Mouse (Mus musculus): ENCODE results near the gene Klk1b4. TPM values are rescaled to one million over a fixed set of nuclear protein-coding genes. Genes with fewer than 3 reads are reported as not detected.
A peak's percentile ranks its signal among the peaks of the same experiment; 100 is the strongest.
"Not testable (repeated sequence)": the region's sequence is repeated elsewhere in the genome, so short reads cannot be mapped to it uniquely, and the experiment has no call there.

Gene Klk1b4
- polyA plus RNA-seq (2016; fragmentation: Nextera tagmentation; extraction: Ambion mirVana) = not detected in 2 replicates

GRCm38 (mm10) chr7:44207135-44207534, at the start of gene Klk1b4:
TSS of gene Klk1b4 (plus strand) at chr7:44207435.
- not testable (repeated sequence) for DNase-seq (ENCODE audit: low spot score)
- 60% methylated on average over 3 of the region's 3 CpGs for WGBS

DNA sequence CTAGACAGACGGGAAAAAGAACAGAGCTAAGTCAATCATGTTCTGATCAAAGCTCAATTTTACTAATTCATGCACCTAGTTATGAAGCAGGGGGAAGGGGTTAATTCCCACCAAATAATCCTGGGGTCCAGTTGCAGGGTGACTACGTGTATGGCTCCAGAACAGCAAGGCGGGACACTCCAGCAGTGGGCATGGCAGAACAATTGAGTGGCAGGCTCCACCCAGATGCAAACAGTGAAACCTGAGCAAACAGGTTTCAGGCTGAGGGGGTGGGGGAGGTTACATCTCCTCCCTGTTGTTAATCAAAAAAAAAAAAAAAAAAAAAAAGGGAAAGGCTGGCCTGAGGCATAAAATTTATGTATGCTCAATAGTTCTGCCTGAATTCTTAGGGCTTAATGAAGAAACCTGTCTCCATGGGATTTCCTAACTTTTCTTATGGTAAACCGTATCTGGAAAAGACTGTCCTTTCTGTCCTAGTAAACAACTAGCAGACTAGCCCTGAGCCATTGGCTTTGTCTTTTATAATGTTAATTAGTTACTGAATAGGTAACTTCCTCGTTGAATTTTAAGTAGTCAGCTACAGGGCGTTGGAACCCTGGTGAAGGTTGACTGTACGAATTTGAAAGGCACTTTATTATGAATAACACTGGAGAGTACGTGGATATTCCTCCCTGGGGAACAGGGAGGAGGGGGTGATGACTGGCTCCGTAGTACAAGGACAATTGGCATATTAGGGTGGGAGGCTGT, 27.8 kb upstream of the Klk1b4 start:
- Histone ChIP-seq H3K27me3 (replicated peaks; ENCODE audit: low read depth, poor library complexity, severe bottlenecking) (no peaks in the 10 kb centered on the region), H3K36me3 (replicated peaks) (no peaks in the 10 kb centered on the region), H3K4me1 (no peaks in the 10 kb centered on the region), H3K9me3 (no peaks in the 10 kb centered on the region), H3K27ac (replicated peaks) (no peak overlapping the region), H3K4me3 (no peak overlapping the region)
- WGBS = 73% methylated on average over 9 of the region's 9 CpGs
- no peak for DNase-seq (ENCODE audit: low spot score)

More at GRCm38 (mm10) chr7:44207135-44207534, at the start of gene Klk1b4:
- not testable (repeated sequence) for H3K36me3 ChIP-seq (replicated peaks); H3K4me1 ChIP-seq; H3K4me3 ChIP-seq; H3K9me3 ChIP-seq; H3K27me3 ChIP-seq (replicated peaks; ENCODE audit: low read depth, poor library complexity, severe bottlenecking); H3K27ac ChIP-seq (replicated peaks)

DNA sequence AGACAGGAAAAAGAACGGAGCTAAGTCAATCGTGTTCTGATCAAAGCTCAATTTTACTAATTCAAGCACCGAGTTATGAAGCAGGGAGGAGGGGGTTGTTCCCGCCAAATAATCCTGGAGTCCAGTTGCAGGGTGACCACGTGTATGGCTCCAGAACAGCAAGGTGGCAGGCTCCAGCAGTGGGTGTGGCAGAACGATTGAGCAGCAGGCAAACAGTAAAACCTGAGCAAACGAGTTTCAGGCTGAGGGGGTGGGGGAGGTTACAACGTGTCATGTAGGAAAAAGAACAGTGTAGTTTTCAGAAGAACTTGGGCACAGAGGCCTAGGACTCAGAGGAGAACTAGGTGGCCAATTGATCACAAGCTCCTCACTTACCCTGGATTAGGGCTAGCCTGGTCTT, 20.7 kb upstream of the Klk1b4 start:
- DNase-seq (ENCODE audit: low spot score) = peak; percentile 4
- H3K4me1 ChIP-seq; H3K27ac ChIP-seq (replicated peaks); H3K4me3 ChIP-seq; H3K36me3 ChIP-seq (replicated peaks); H3K27me3 ChIP-seq (replicated peaks; ENCODE audit: low read depth, poor library complexity, severe bottlenecking); H3K9me3 ChIP-seq: not testable (repeated sequence)
- 70% methylated on average over 8 of the region's 8 CpGs for WGBS

DNA sequence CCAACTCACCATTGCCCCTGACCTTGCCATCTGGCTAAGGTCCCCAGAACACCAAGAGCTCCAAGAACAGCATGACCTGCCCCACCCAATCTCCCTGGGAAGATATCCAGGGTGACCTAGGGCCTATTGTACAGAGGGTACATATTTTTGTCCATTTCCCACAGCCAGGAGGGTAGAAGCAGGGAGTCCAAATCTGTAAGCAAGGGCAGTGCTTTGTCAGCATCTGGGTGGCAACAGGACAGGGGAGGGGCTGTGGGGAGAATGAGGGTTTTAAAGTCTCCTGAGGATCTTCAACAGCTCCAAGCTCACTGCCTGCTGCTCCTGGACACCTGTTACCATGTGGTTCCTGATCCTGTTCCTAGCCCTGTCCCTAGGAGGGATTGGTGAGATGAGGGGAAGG, 19.3 kb upstream of the Klk1b4 start, which contains the start of gene Klk1b24:
Gene Klk1b24 (plus strand): TSS at position 301 of the 400 bp plus-strand sequence.
- DNase-seq (ENCODE audit: low spot score); H3K4me3 ChIP-seq; H3K9me3 ChIP-seq: not testable (repeated sequence)

GRCm38 (mm10) chr7:44193466-44193865, 13.8 kb upstream of the Klk1b4 start:
- DNase-seq (ENCODE audit: low spot score); H3K36me3 ChIP-seq (replicated peaks); H3K4me1 ChIP-seq; H3K27ac ChIP-seq (replicated peaks); H3K4me3 ChIP-seq; H3K9me3 ChIP-seq; H3K27me3 ChIP-seq (replicated peaks; ENCODE audit: low read depth, poor library complexity, severe bottlenecking): not testable (repeated sequence)
- WGBS = 83% methylated on average over 1 of the region's 1 CpGs

More for the DNA sequence above, 19.3 kb upstream of the Klk1b4 start, which contains the start of gene Klk1b24:
- not testable (repeated sequence) for H3K36me3 ChIP-seq (replicated peaks); H3K27ac ChIP-seq (replicated peaks); H3K4me1 ChIP-seq; H3K27me3 ChIP-seq (replicated peaks; ENCODE audit: low read depth, poor library complexity, severe bottlenecking)

- no peaks in the 10 kb centered on the region for H3K4me1 ChIP-seq
- no peaks in the 10 kb centered on the region for H3K27me3 ChIP-seq (replicated peaks; ENCODE audit: low read depth, poor library complexity, severe bottlenecking)
- H3K27ac ChIP-seq (replicated peaks) = no peak within 1 kb of the TSS
- no peak for DNase-seq (ENCODE audit: low spot score)
- H3K9me3 ChIP-seq = no peaks in the 10 kb centered on the region
- no peak within 1 kb of the TSS for H3K4me3 ChIP-seq
- WGBS = 65% methylated on average over 3 of the region's 3 CpGs
- H3K36me3 ChIP-seq (replicated peaks) = no peaks in the 10 kb centered on the region
Measured at GRCm38 (mm10) chr7:44197891-44198290, 9.3 kb upstream of the Klk1b4 start, which contains the start of gene Klk1b3. TSS of gene Klk1b3 (plus strand) at chr7:44198191.

DNA sequence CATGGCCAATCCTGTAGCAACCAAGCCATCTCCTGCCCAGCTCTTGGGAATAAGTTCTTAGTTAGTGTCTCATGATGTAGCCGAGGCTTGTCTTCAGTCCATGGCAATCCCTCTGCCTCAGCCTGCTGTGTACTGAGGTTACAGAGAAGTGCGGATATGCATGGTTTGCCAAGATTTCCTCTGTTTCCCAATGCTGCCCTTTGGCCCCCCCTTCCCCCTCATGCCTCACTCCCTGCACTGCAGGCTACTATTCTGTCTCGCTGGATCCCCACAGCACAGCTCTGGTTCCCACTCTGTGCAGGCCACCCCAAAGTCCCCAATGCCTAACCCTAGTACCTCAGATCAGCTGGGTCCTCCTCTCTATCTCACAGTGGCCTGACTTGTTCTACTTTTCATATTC, 1.1 kb downstream of the Klk1b4 start:
- H3K27me3 ChIP-seq (replicated peaks; ENCODE audit: low read depth, poor library complexity, severe bottlenecking) = no peaks in the 10 kb centered on the region
- no peaks in the 10 kb centered on the region for H3K4me1 ChIP-seq
- no peak overlapping the region for H3K4me3 ChIP-seq
- no peaks in the 10 kb centered on the region for H3K9me3 ChIP-seq
- DNase-seq (ENCODE audit: low spot score) = no peak
- H3K36me3 ChIP-seq (replicated peaks) = no peaks in the 10 kb centered on the region
- 85% methylated on average over 3 of the region's 3 CpGs for WGBS
- H3K27ac ChIP-seq (replicated peaks) = no peak overlapping the region

DNA sequence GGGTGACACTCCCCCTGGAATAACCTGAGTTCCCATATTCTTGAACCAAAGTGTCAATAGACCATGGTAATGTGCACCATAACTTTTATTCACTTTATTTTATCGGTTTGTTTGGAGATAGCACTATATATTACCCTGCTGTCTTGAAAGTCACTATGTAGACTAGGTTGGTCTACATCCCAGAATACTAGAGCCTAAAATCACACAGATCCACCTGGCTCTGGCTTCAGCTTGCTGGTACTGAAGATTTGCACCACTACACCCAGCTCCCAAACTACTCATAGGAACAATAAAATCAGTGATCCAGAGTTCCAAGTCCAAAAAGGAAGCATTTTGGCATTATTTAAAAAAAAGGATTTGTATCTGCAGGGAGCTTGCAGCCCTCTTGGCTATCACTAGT, 8.4 kb downstream of the Klk1b4 start, which contains the start of gene Klk1b5:
Gene Klk1b5 (plus strand): TSS at position 301 of the 400 bp plus-strand sequence.
- WGBS = 78% methylated on average over 1 of the region's 1 CpGs
- Histone ChIP-seq H3K4me3 (no peak within 1 kb of the TSS), H3K9me3 (no peaks in the 10 kb centered on the region), H3K27me3 (replicated peaks; ENCODE audit: low read depth, poor library complexity, severe bottlenecking) (no peaks in the 10 kb centered on the region), H3K4me1 (no peaks in the 10 kb centered on the region), H3K36me3 (replicated peaks) (no peaks in the 10 kb centered on the region), H3K27ac (replicated peaks) (no peak within 1 kb of the TSS)
- DNase-seq (ENCODE audit: low spot score) = no peak

DNA sequence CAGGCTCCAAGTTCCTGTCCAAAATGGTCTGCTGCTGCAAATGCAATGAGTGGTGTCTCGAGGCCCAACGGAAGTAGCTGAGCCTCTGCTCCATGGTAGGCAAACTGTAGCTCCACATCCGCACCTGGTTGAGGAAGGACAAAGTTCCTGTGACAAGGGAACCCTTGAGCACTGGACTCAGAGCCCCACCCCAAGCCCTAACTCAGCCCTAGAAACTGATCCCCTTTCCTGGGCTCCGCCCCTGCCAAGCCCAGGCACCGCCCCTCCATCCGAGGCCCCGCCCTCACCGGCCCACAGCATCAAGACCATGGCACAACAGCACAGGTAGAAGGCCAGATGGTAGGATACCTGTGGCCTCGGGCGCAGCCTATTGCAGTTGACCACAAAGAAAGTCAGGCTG, 14.4 kb downstream of the Klk1b4 start:
- not testable (repeated sequence) for H3K4me1 ChIP-seq; DNase-seq (ENCODE audit: low spot score); H3K27me3 ChIP-seq (replicated peaks; ENCODE audit: low read depth, poor library complexity, severe bottlenecking); H3K36me3 ChIP-seq (replicated peaks); H3K4me3 ChIP-seq; H3K9me3 ChIP-seq; H3K27ac ChIP-seq (replicated peaks)
- WGBS = 72% methylated on average over 10 of the region's 10 CpGs

DNA sequence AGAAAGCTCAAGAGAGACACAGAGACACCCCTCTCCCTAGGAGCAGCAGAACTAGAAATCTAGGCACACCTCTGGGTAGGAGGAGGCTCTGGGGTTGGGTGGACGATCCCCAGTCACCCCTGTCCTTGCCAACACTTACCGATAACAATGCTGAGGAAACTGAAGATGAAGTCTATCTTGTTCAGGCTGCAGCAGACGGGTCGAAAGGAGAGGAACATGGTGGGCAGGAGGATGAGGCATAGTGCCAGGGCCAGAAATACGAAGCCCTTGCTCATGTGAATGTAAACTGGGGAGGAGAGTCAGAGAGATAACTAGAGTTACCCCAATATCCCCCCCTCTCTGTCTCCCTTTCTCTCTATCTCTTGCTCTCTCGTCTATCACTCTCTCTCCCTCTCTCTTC, 15.1 kb downstream of the Klk1b4 start:
- not testable (repeated sequence) for H3K9me3 ChIP-seq; H3K27ac ChIP-seq (replicated peaks); H3K4me3 ChIP-seq; H3K36me3 ChIP-seq (replicated peaks); H3K4me1 ChIP-seq; H3K27me3 ChIP-seq (replicated peaks; ENCODE audit: low read depth, poor library complexity, severe bottlenecking); DNase-seq (ENCODE audit: low spot score)
- WGBS = 85% methylated on average over 6 of the region's 6 CpGs

DNA sequence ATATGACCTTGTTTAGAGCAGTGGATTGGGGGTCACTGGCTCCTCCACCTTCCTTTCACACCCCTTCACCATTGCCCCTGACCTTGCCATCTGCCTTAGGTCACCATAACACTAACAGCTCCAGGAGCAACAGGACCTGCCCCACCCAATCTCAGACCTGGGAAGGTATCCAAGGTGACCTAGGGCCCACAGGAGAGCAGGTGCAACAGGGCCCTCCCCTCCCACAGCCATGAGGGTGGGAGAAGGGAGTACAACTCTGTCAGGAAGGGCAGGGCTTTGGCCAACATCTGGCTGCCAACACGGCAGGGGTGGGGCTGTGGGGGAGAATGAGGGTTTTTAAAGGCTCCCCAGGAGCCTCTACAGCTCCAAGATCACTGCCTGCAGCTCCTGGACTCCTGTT, 17.8 kb downstream of the Klk1b4 start, which contains the start of gene Klk1:
Gene Klk1 (plus strand): TSS at position 285 of the 400 bp plus-strand sequence.
- 48% methylated on average over 1 of the region's 1 CpGs for WGBS
- Histone ChIP-seq H3K9me3 (no peaks in the 10 kb centered on the region), H3K4me3 (no peak within 1 kb of the TSS), H3K36me3 (replicated peaks) (no peaks in the 10 kb centered on the region), H3K27ac (replicated peaks) (no peak within 1 kb of the TSS), H3K27me3 (replicated peaks; ENCODE audit: low read depth, poor library complexity, severe bottlenecking) (no peaks in the 10 kb centered on the region), H3K4me1 (no peaks in the 10 kb centered on the region)
- DNase-seq (ENCODE audit: low spot score) = no peak

GRCm38 (mm10) chr7:44235909-44236308, 28.7 kb downstream of the Klk1b4 start, which contains the start of gene Gm36864:
TSS of gene Gm36864 (plus strand) at chr7:44236177.
- Histone ChIP-seq H3K4me3 (no peak within 1 kb of the TSS), H3K4me1 (no peaks in the 10 kb centered on the region), H3K9me3 (no peaks in the 10 kb centered on the region), H3K36me3 (replicated peaks) (no peaks in the 10 kb centered on the region), H3K27ac (replicated peaks) (no peak within 1 kb of the TSS), H3K27me3 (replicated peaks; ENCODE audit: low read depth, poor library complexity, severe bottlenecking) (no peaks in the 10 kb centered on the region)
- WGBS = 78% methylated on average over 3 of the region's 3 CpGs
- no peak for DNase-seq (ENCODE audit: low spot score)

DNA sequence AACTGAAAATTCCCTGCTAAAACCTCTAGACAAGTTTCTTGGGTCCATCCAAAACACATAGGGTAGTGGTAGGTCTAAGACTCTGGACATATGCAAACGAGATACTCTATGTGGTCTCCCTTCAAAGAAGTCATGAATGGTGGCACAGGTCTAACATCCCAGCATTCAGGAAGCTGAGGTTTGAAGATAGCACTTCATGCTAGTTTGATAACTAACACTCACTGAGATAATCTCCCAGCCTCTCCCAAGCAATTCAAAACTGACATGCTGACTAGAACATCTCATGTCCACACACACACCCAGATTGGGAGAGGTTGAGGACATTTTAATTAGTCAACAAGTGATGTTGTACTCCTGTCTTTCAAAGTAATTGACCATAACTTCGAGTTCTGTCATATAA, 32.7 kb downstream of the Klk1b4 start:
- H3K27me3 ChIP-seq (replicated peaks; ENCODE audit: low read depth, poor library complexity, severe bottlenecking) = no peaks in the 10 kb centered on the region
- H3K4me3 ChIP-seq = no peak overlapping the region
- no peak for DNase-seq (ENCODE audit: low spot score)
- no peak overlapping the region for H3K27ac ChIP-seq (replicated peaks)
- no peaks in the 10 kb centered on the region for H3K9me3 ChIP-seq
- no peaks in the 10 kb centered on the region for H3K4me1 ChIP-seq
- H3K36me3 ChIP-seq (replicated peaks) = no peaks in the 10 kb centered on the region
- WGBS = 60% methylated on average over 2 of the region's 2 CpGs

All from embryonic facial prominence, embryonic 10.5 days (tissue).